Mouse (Mus musculus) embryo, embryonic 10 days (tissue): ENCODE data around the gene 4933415A04Rik.
A peak's percentile ranks its signal among the peaks of the same experiment; 100 is the strongest.

ENCODE experiments used
- DNase-seq: peaks from one replicate; pipeline ENCODE4 v3.0.0-alpha.2; 2015; ENCODE audit warnings: low spot score

Gene 4933415A04Rik

GRCm38 (mm10) chr11:43575061-43575375 is 11.8 kb upstream of the 4933415A04Rik start:
- no peak for DNase-seq

DNA sequence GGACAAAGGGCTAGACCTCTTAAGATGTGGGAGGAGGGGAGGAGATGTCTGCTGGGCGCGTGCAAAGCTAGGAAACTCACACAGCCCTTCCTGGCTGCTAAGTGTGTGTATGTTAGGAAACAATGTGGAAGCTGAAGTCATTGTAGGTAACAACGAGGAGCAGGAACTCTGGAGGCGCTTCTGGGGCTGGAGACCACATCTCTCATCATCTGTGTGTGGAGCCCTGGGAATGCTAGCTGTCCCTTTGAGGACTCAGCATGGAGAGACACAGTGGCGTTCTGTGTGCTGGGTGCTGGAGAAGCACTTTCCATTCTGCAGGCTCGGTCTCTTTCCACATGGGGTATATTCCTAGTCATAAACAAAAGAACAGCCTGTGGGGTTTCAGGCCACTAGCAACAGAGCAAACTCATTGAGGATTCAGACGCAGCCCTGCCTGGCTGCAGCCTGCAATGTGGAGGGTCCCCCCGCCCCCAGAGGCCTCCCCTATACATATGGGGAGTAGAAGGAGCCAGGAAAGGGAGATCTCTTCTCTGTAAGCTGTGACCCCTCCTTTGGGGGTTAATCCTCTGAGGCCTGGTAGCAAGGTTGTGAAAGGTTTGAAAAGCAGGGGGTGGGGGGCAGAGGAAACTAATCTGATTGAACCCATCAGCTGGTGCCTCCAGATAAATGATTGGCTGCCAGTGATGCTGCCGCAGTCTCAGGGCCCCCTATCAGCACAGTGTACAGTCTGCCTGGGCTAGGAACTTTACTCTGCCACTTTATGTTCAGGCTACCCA is 11.3 kb upstream of the 4933415A04Rik start:
- peak; percentile 77 for DNase-seq

- DNase-seq, result peak; percentile 44
Observed at GRCm38 (mm10) chr11:43577713-43578478, 8.9 kb upstream of the 4933415A04Rik start.

GRCm38 (mm10) chr11:43585211-43586005 is 1.4 kb upstream of the 4933415A04Rik start:
- no peak for DNase-seq

DNA sequence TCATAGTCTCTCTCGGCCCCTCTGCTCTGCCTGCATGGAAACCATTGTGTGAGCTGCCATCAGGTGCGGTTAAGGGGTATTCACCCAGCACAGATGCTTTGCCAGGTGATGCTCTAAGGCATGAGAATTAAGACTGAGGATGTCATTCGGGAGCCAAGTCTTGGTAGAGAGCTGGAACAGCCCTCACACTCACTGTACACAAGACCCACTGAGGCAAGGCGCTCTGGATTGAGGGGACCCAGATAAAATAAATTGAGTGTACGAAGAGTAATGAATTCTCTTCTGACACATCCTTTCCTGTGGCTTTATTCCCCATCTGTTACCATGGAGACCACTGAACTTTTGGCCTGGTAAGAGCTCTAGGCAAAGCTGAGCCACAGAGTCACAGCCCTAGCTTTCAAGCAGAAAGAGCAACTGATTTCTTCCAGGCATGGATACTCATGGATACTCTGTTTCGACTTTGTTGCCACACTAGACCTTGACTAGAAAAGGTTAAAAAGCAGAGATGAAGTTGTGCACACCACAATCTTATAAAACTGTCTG is 2.8 kb downstream of the 4933415A04Rik start:
- peak; percentile 67 for DNase-seq

DNA sequence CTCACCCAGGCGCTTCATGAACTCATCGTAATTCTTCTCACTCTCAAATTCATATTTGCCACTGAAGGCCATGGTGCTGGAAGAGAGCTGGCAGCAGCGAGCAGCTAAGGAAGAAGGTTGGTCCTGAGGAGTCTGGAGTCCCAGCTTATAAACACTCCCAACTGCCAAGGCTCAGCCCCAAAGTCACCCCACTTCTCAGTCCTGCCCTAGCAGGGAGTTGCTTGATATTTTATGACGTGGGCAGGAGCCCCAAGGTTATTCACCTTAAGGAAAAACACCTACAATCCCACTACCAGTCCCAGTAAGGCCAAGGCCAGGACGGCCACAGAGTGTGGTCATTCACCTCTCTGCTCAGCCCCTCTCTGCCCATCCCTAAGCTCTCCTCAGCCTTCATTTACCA is 14.6 kb downstream of the 4933415A04Rik start, which contains the start of gene Fabp6:
TSS of gene Fabp6 (minus strand) at position 101 of the 400 bp plus-strand sequence.
- no peak for DNase-seq

GRCm38 (mm10) chr11:43604207-43604606 is 17.4 kb downstream of the 4933415A04Rik start:
- DNase-seq, result no peak

GRCm38 (mm10) chr11:43604891-43605290 is 18.1 kb downstream of the 4933415A04Rik start:
- DNase-seq, result no peak

- DNase-seq, result no peak
Observed at GRCm38 (mm10) chr11:43605859-43606258, 19.0 kb downstream of the 4933415A04Rik start.

DNA sequence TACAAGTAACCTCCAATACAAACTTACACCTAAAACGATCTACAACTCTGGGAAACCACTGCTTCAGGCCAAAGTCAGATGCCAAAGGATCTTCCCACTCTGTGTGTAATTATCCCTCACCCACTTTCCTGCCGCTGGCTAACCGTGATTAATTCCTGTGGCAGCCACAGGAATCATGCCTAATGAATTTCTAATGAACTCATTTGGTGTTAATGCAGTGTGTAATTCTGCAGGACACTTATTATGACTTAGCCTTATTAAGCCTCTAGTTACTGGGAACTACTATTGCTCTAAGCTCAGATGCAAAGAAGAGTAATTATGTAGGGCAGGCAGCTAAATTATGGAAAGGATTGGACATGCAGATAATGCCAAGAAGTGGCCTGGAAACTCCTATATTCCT is 21.6 kb downstream of the 4933415A04Rik start:
- no peak for DNase-seq

DNA sequence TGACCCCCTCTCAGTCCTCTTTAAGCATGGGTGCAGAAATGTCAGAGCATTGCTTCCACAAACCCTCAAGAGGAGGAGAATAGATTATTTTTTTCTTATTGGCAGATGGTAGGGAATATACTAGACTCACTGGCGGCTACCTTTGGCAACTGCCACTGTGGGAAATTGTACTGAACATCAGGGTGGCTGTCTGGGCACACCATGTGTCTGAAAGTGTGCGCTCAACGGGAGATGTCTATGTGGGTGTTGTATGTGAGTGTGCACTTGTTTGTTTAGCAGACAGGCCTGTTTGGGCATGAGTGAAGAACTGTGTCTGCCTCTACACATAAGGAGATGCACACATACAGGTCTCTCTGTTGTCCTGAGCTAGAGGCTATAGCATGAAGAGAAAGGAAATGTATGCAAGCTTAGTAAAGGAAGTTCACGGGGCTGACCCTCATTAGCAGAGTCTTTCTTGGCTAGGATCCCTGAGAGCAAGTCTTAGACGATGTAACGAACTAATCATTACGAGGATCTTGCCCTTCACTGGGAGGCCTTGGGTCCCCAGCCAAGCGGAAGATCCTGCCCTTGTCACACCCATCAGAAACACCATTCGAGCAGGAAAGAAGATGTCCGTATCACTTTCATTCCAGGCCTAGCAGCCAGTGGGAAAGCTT is 23.3 kb downstream of the 4933415A04Rik start:
- no peak for DNase-seq

DNA sequence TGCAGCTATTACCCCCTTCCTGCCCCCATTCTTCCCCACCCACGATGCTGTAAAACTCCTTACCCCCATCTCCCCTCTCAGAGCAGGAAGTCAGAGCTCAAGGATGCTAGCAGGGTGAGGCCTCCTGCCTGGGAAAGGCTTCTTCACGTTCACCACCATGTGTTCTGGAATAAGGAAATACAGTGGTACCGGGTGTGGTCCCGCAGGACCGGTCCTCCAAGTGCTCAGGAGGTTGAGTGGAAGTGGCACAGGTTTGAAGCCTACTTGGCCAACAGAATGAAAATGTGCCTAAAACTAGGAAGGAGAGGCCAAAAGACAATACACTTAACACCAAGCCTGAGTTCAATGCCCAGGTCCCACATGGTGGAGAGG is 23.8 kb downstream of the 4933415A04Rik start:
- no peak for DNase-seq

DNA sequence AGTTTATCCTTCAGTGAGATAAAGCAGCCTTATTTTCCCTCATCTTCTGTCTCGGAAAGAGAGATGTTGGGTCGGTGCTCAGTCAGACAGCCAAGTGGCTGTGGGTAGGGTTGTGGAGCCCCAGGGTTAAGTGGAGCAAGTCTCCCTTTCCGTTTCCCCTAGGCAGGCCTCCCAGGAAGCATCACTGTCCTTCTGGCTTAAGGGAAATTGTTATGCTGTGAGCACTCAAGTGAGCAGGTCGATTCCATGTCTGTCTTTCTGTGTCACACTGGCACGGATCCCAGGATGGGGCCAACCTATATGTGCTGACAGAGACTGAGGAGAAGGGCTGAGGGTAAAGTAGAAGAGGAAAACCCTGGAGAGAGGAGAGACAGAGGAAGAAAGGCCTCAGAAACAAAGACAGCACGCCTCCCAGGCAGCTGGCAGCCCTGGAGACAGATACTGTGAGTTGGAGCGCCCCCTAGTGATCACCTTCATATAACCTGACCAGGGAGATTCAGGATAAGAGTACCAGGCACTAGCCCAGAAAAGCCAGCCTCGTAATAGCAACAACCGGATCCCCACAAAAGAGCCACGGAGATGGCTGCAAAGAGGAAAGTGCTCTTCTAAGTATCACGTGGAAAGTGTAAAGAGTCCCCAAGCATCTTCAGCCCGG is 26.1 kb downstream of the 4933415A04Rik start:
- DNase-seq, result peak; percentile 90

DNA sequence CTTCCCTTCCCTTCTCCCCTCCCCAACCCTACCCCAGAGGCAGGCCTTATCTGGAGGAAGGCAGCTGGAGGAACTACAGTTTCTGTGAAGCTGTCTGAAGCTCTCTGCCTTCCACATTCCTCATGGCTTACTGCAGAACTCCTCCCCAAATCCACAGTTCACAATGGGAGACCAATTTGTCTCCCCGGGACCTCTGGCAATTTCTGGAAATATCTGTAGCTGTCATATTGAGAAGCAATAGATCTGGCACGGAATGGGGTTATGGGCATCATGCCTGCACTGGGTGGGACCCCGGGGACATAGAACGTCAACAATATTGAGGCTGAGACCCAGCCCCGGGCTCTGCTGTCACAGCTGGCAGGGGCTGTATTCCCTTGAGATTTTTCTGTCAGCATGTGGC is 31.1 kb downstream of the 4933415A04Rik start:
- no peak for DNase-seq

- peak; percentile 27 for DNase-seq
Observed at GRCm38 (mm10) chr11:43618403-43618802, 31.6 kb downstream of the 4933415A04Rik start.

GRCm38 (mm10) chr11:43621769-43622168 is 34.9 kb downstream of the 4933415A04Rik start:
- no peak for DNase-seq

- DNase-seq, result no peak
Observed at GRCm38 (mm10) chr11:43624341-43624740, 37.5 kb downstream of the 4933415A04Rik start.

GRCm38 (mm10) chr11:43626300-43626926 is 39.6 kb downstream of the 4933415A04Rik start:
- peak; percentile 47 for DNase-seq

DNA sequence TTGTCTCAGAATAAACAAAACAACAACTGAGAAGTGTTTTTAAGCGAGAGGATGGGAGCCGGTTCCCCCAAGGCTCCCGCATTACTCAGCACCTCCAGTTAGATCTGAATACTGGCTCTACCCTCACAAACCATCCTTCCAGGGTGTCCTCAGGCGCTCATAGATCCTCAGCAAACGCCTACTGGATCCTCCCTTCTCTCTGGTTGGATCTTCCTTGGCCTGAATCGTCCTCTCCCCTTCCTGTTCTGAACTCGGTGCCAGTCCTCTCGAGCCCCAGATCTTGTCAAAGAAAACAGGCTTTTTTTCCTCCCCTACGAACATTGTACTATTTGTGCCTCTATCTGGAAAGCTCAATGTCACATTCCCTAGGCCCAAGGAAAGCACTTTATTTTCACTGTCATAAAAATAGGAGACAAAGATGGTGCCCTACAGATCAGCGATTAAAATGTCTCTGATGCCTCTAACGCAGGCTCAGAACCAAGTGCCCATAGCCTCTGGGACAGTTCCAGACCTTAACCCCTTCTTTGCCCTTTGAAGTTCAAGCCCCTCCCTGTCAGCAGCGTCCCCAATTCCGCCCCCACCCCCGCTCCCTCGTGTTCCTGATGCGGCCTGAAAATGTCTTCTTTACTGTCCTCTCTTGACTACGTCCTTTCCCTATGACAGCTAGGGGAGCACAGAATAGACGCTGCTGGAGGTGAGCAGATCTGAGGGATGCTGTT is 40.2 kb downstream of the 4933415A04Rik start:
- no peak for DNase-seq

- DNase-seq, result no peak
Observed at GRCm38 (mm10) chr11:43631645-43632044, 44.8 kb downstream of the 4933415A04Rik start.
